Mouse (Mus musculus) forebrain, embryonic 14.5 days (tissue): ENCODE data around the gene Olfr52. TPM values are rescaled to one million over a fixed set of nuclear protein-coding genes. Genes with fewer than 3 reads are reported as not detected.
"Not testable (repeated sequence)": the region's sequence is repeated elsewhere in the genome, so short reads cannot be mapped to it uniquely, and the experiment has no call there.

Experiments used
- ATAC-seq: fragments of 200-750 bp; cut with Nextera tagmentation; 2 replicates; pipeline ENCODE4 v1.8.0; 2017; ENCODE audit warnings: mild to moderate bottlenecking, moderate library complexity
- DNase-seq: peaks from one replicate; pipeline ENCODE4 v3.0.0-alpha.2; 2015; ENCODE audit warnings: low spot score
- H3K27ac ChIP-seq: fragments of 300-500 bp; sonication (generic); 2 replicates; pipeline ENCODE4 v1.5.1; 2014; ENCODE audit warnings: low read depth, mild to moderate bottlenecking, control low read depth, low read length, moderate library complexity
- H3K27me3 ChIP-seq: fragments of 300-500 bp; sonication (generic); replicated peaks from 2 replicates; pipeline ENCODE4 v1.6.1; 2014; ENCODE audit warnings: low read length, control low read depth, mixed read lengths; ENCODE audit not compliant: control insufficient read depth, insufficient read depth
- H3K36me3 ChIP-seq: fragments of 300-500 bp; sonication (generic); 2 replicates; pipeline ENCODE4 v1.6.1; 2014; ENCODE audit warnings: low read length, control low read depth; ENCODE audit not compliant: control insufficient read depth, insufficient read depth
- H3K4me1 ChIP-seq: fragments of 300-500 bp; sonication (generic); 2 replicates; pipeline ENCODE4 v1.6.1; 2014; ENCODE audit warnings: antibody characterized with exemption, low read length, control low read depth; ENCODE audit not compliant: control insufficient read depth, insufficient read depth
- H3K4me2 ChIP-seq: fragments of 300-500 bp; sonication (generic); 2 replicates; pipeline ENCODE4 v1.6.1; 2014; ENCODE audit warnings: mild to moderate bottlenecking, control low read depth, low read length
- H3K4me3 ChIP-seq: fragments of 300-500 bp; sonication (generic); 2 replicates; pipeline ENCODE4 v1.5.1; 2014; ENCODE audit warnings: low read depth, low read length, control low read depth
- H3K9ac ChIP-seq: fragments of 300-500 bp; sonication (generic); 2 replicates; pipeline ENCODE4 v1.6.1; 2014; ENCODE audit warnings: mild to moderate bottlenecking, low read length, control low read depth, moderate library complexity
- H3K9me3 ChIP-seq: fragments of 300-500 bp; sonication (generic); replicated peaks from 2 replicates; pipeline ENCODE4 v1.6.1; 2016; ENCODE audit warnings: low read length, control low read depth, mixed read lengths; ENCODE audit not compliant: control insufficient read depth
- WGBS: fragments of 180-500 bp; shearing (Covaris S2); extraction: QIAGEN DNeasy Blood & Tissue Kit; methylation state at CpG from one replicate; pipeline ENCODE4 v1.1.7; 2014; 5-methylcytosine and 5-hydroxymethylcytosine counted together
- polyA plus RNA-seq: library from polyadenylated mRNA; unstranded; fragments of >200 nt; fragmentation: Nextera tagmentation; extraction: Ambion mirVana; gene quantifications from 2 replicates; pipeline ENCODE4 v1.2.1, GENCODE M21; 2014

Gene Olfr52
- not detected in 2 replicates for polyA plus RNA-seq

DNA sequence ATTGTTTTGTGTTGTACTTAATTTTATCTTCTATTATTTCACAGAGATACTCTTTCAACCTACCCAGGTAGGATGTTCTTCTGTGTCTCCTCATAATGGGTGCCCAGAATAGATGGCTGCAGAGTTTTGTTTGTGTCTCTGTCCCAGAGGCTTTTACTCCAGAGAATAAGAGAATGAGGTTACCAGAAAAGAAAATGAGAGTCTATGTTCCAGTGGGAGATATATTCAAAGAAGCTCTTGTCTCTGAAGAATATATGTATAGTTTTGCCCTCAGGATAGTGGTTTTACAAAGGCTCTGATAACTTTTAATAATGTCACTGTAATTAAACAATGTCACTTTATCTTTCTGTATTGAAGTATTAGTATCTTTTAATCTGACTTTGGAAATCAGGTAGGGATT, at the start of gene Olfr52:
TSS of gene Olfr52 (minus strand) at position 101 of the 400 bp plus-strand sequence.
- Histone ChIP-seq H3K4me3 (no peak within 1 kb of the TSS), H3K4me2 (no peak within 1 kb of the TSS), H3K4me1 (no peaks in the 10 kb centered on the region), H3K36me3 (no peaks in the 10 kb centered on the region), H3K9ac (no peak within 1 kb of the TSS), H3K9me3 (no peaks in the 10 kb centered on the region), H3K27ac (no peak within 1 kb of the TSS), H3K27me3 (no peaks in the 10 kb centered on the region)
- ATAC-seq (no peak), DNase-seq (no peak)

- DNase-seq (no peak), ATAC-seq (no peak)
- Histone ChIP-seq H3K9ac (no peak within 1 kb of the TSS), H3K4me3 (no peak within 1 kb of the TSS), H3K36me3 (no peaks in the 10 kb centered on the region), H3K4me1 (no peaks in the 10 kb centered on the region), H3K4me2 (no peak within 1 kb of the TSS), H3K9me3 (no peaks in the 10 kb centered on the region), H3K27ac (no peak within 1 kb of the TSS), H3K27me3 (no peaks in the 10 kb centered on the region)
- WGBS = 96% methylated on average over 1 of the region's 1 CpGs
Observed at GRCm38 (mm10) chr2:86231301-86231700, 45.8 kb upstream of the Olfr52 start, which contains the start of gene Olfr1047. Gene Olfr1047, minus strand, starts transcription at chr2:86231401.

GRCm38 (mm10) chr2:86219214-86219613, 33.7 kb upstream of the Olfr52 start, which contains the start of gene Olfr1046:
Gene Olfr1046, minus strand, starts transcription at chr2:86219314.
- Histone ChIP-seq H3K4me2 (no peak within 1 kb of the TSS), H3K27ac (no peak within 1 kb of the TSS), H3K9ac (no peak within 1 kb of the TSS), H3K27me3 (no peaks in the 10 kb centered on the region), H3K9me3 (no peaks in the 10 kb centered on the region), H3K36me3 (no peaks in the 10 kb centered on the region), H3K4me1 (no peaks in the 10 kb centered on the region), H3K4me3 (no peak within 1 kb of the TSS)
- DNase-seq (no peak), ATAC-seq (no peak)
- WGBS = 77% methylated on average over 2 of the region's 2 CpGs

GRCm38 (mm10) chr2:86202909-86203308, 17.4 kb upstream of the Olfr52 start, which contains the start of gene Olfr1045:
Gene Olfr1045, minus strand, starts transcription at chr2:86203009.
- no peaks in the 10 kb centered on the region for H3K4me1 ChIP-seq
- H3K36me3 ChIP-seq = no peaks in the 10 kb centered on the region
- no peak within 1 kb of the TSS for H3K4me2 ChIP-seq
- no peak within 1 kb of the TSS for H3K4me3 ChIP-seq
- no peak within 1 kb of the TSS for H3K27ac ChIP-seq
- no peaks in the 10 kb centered on the region for H3K27me3 ChIP-seq
- no peaks in the 10 kb centered on the region for H3K9me3 ChIP-seq
- ATAC-seq = no peak
- H3K9ac ChIP-seq = no peak within 1 kb of the TSS
- no peak for DNase-seq

GRCm38 (mm10) chr2:86195863-86196262, 10.4 kb upstream of the Olfr52 start:
- DNase-seq = no peak
- no peaks in the 10 kb centered on the region for H3K36me3 ChIP-seq
- H3K9me3 ChIP-seq = no peaks in the 10 kb centered on the region
- H3K4me3 ChIP-seq = no peak overlapping the region
- ATAC-seq = no peak
- H3K27ac ChIP-seq = no peak overlapping the region
- WGBS = 63% methylated on average over 1 of the region's 1 CpGs
- H3K27me3 ChIP-seq = no peaks in the 10 kb centered on the region
- no peak overlapping the region for H3K9ac ChIP-seq
- no peak overlapping the region for H3K4me2 ChIP-seq
- no peaks in the 10 kb centered on the region for H3K4me1 ChIP-seq

DNA sequence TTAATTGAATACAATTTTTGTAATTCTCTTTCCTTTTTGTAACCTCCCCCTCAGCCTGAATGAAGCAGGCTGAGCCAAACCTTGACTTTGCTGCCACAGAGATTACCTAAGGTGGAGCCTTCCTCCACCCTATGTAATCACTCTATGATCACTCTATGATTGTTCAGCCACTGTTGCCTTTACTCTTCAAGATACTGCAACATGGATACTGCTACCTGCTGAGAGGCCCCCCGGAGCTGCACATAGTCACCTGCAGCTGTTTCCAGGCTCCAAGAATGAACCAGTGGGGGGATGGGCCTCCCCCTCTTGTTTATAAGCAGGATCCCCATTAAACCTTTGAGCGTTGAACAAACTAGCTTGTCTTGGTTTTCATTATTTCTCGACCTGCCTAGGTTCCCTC, 5.5 kb downstream of the Olfr52 start:
- H3K9ac ChIP-seq = no peak overlapping the region
- no peak overlapping the region for H3K4me3 ChIP-seq
- DNase-seq = no peak
- H3K4me1 ChIP-seq = no peaks in the 10 kb centered on the region
- no peaks in the 10 kb centered on the region for H3K27me3 ChIP-seq
- no peak overlapping the region for H3K27ac ChIP-seq
- WGBS = 73% methylated on average over 3 of the region's 3 CpGs
- ATAC-seq = no peak
- H3K36me3 ChIP-seq = no peaks in the 10 kb centered on the region
- no peaks in the 10 kb centered on the region for H3K9me3 ChIP-seq
- H3K4me2 ChIP-seq = no peak overlapping the region

- Histone ChIP-seq H3K36me3 (no peaks in the 10 kb centered on the region), H3K27ac (no peak within 1 kb of the TSS), H3K9me3 (no peaks in the 10 kb centered on the region), H3K4me1 (no peaks in the 10 kb centered on the region), H3K4me3 (no peak within 1 kb of the TSS), H3K4me2 (no peak within 1 kb of the TSS), H3K27me3 (no peaks in the 10 kb centered on the region), H3K9ac (no peak within 1 kb of the TSS)
- ATAC-seq = no peak
- no peak for DNase-seq
Observed at GRCm38 (mm10) chr2:86177720-86178119, 7.8 kb downstream of the Olfr52 start, which contains the start of gene Olfr1044. Gene Olfr1044, minus strand, starts transcription at chr2:86177820.

GRCm38 (mm10) chr2:86175422-86175821, 10.1 kb downstream of the Olfr52 start:
- DNase-seq, H3K36me3 ChIP-seq, H3K4me2 ChIP-seq, H3K9me3 ChIP-seq, H3K9ac ChIP-seq, H3K4me3 ChIP-seq, H3K27ac ChIP-seq, H3K27me3 ChIP-seq, H3K4me1 ChIP-seq, ATAC-seq: not testable (repeated sequence)
- 90% methylated on average over 7 of the region's 7 CpGs for WGBS

- H3K9me3 ChIP-seq = no peaks in the 10 kb centered on the region
- ATAC-seq (no peak), DNase-seq (no peak)
- no peak within 1 kb of the TSS for H3K27ac ChIP-seq
- no peaks in the 10 kb centered on the region for H3K4me1 ChIP-seq
- H3K4me2 ChIP-seq = no peak within 1 kb of the TSS
- no peaks in the 10 kb centered on the region for H3K27me3 ChIP-seq
- 91% methylated on average over 2 of the region's 2 CpGs for WGBS
- no peak within 1 kb of the TSS for H3K9ac ChIP-seq
- H3K36me3 ChIP-seq = no peaks in the 10 kb centered on the region
- no peak within 1 kb of the TSS for H3K4me3 ChIP-seq
Observed at GRCm38 (mm10) chr2:86167422-86167821, 18.1 kb downstream of the Olfr52 start, which contains the start of gene Olfr1043. Gene Olfr1043, minus strand, starts transcription at chr2:86167522.
